Mouse (Mus musculus): Measurements from ENCODE around the gene Angptl6. TPM values are rescaled to one million over a fixed set of nuclear protein-coding genes. Genes with fewer than 3 reads are reported as not detected.

Angptl6 gene
- polyA plus RNA-seq, 1 experiment from 2014 or later: 4.3 TPM

GRCm38 (mm10) chr9:20888386-20888765, 8.8 kb upstream of the Angptl6 start:
- Histone ChIP-seq H3K27me3 (ENCODE audit: control insufficient read depth, insufficient read depth, low read length) (no peaks in the 10 kb centered on the region), H3K4me1 (replicated peaks; ENCODE audit: control insufficient read depth, insufficient read depth, low read length) (0 out of 2 replicates have a peak, but pooled peaks cover 5% of the 10 kb centered on the region), H3K27ac (ENCODE audit: low read depth, low read length) (no peak overlapping the region), H3K4me3 (ENCODE audit: low read depth, low read length) (peak overlapping the region; percentile 90), H3K4me2 (ENCODE audit: low read depth, low read length, severe bottlenecking) (peak overlapping the region; percentile 68), H3K36me3 (ENCODE audit: control insufficient read depth, insufficient read depth, low read length) (peaks cover 17% of the 10 kb centered on the region), H3K9ac (ENCODE audit: low read length) (peak overlapping the region; percentile 91), H3K9me3 (ENCODE audit: control insufficient read depth, low read length) (no peaks in the 10 kb centered on the region)
- DNase-seq (ENCODE audit: low spot score): no peak
- peak; percentile 52 for ATAC-seq (replicated peaks; ENCODE audit: low FRiP score)
- under 1% methylated on average over 27 of the region's 30 CpGs for WGBS

- DNase-seq (ENCODE audit: low spot score) (peak; percentile 95), ATAC-seq (replicated peaks; ENCODE audit: low FRiP score) (peak; percentile 97)
- H3K27me3 ChIP-seq (ENCODE audit: control insufficient read depth, insufficient read depth, low read length): no peaks in the 10 kb centered on the region
- 0 out of 2 replicates have a peak, but pooled peaks cover 5% of the 10 kb centered on the region for H3K4me1 ChIP-seq (replicated peaks; ENCODE audit: control insufficient read depth, insufficient read depth, low read length)
- H3K27ac ChIP-seq (ENCODE audit: low read depth, low read length): peak within 1 kb of the TSS; percentile 89
- peak within 1 kb of the TSS; percentile 91 for H3K9ac ChIP-seq (ENCODE audit: low read length)
- peak within 1 kb of the TSS; percentile 90 for H3K4me3 ChIP-seq (ENCODE audit: low read depth, low read length)
- WGBS: under 1% methylated on average over 41 of the region's 43 CpGs
- peaks cover 17% of the 10 kb centered on the region for H3K36me3 ChIP-seq (ENCODE audit: control insufficient read depth, insufficient read depth, low read length)
- H3K4me2 ChIP-seq (ENCODE audit: low read depth, low read length, severe bottlenecking): peak within 1 kb of the TSS; percentile 68
- H3K9me3 ChIP-seq (ENCODE audit: control insufficient read depth, low read length): no peaks in the 10 kb centered on the region
These were observed 8.3 kb upstream of the Angptl6 start, which contains the start of gene Ppan for GRCm38 (mm10) chr9:20887704-20888385. Ppan (plus strand) TSS chr9:20888175.

- H3K27ac ChIP-seq (ENCODE audit: low read depth, low read length): no peak overlapping the region
These were observed 7.7 kb upstream of the Angptl6 start for GRCm38 (mm10) chr9:20887191-20887590.

GRCm38 (mm10) chr9:20886563-20886962, 7.0 kb upstream of the Angptl6 start:
- 0 out of 2 replicates have a peak, but pooled peaks cover 5% of the 10 kb centered on the region for H3K4me1 ChIP-seq (replicated peaks; ENCODE audit: control insufficient read depth, insufficient read depth, low read length)
- ATAC-seq (replicated peaks; ENCODE audit: low FRiP score) (no peak), DNase-seq (ENCODE audit: low spot score) (no peak)
- H3K27ac ChIP-seq (ENCODE audit: low read depth, low read length): no peak overlapping the region
- no peak overlapping the region for H3K4me3 ChIP-seq (ENCODE audit: low read depth, low read length)
- H3K27me3 ChIP-seq (ENCODE audit: control insufficient read depth, insufficient read depth, low read length): no peaks in the 10 kb centered on the region
- peaks cover 16% of the 10 kb centered on the region for H3K36me3 ChIP-seq (ENCODE audit: control insufficient read depth, insufficient read depth, low read length)
- no peak overlapping the region for H3K4me2 ChIP-seq (ENCODE audit: low read depth, low read length, severe bottlenecking)
- no peak overlapping the region for H3K9ac ChIP-seq (ENCODE audit: low read length)
- H3K9me3 ChIP-seq (ENCODE audit: control insufficient read depth, low read length): no peaks in the 10 kb centered on the region
- WGBS: 98% methylated on average over 2 of the region's 2 CpGs

More at GRCm38 (mm10) chr9:20887191-20887590, 7.7 kb upstream of the Angptl6 start:
- Histone ChIP-seq H3K4me2 (ENCODE audit: low read depth, low read length, severe bottlenecking) (peak overlapping the region; percentile 68; the same call in 1 of the 2 replicates), H3K4me1 (replicated peaks; ENCODE audit: control insufficient read depth, insufficient read depth, low read length) (0 out of 2 replicates have a peak, but pooled peaks cover 5% of the 10 kb centered on the region), H3K9me3 (ENCODE audit: control insufficient read depth, low read length) (no peaks in the 10 kb centered on the region), H3K27me3 (ENCODE audit: control insufficient read depth, insufficient read depth, low read length) (no peaks in the 10 kb centered on the region), H3K4me3 (ENCODE audit: low read depth, low read length) (no peak overlapping the region), H3K9ac (ENCODE audit: low read length) (no peak overlapping the region), H3K36me3 (ENCODE audit: control insufficient read depth, insufficient read depth, low read length) (peaks cover 17% of the 10 kb centered on the region)
- ATAC-seq (replicated peaks; ENCODE audit: low FRiP score): no peak
- 89% methylated on average over 6 of the region's 6 CpGs for WGBS
- no peak for DNase-seq (ENCODE audit: low spot score)

GRCm38 (mm10) chr9:20878710-20879065, 839 bp downstream of the Angptl6 start:
- Histone ChIP-seq H3K4me1 (replicated peaks; ENCODE audit: control insufficient read depth, insufficient read depth, low read length) (peaks cover 4% of the 10 kb centered on the region; the same call in 1 of the 2 replicates), H3K27ac (ENCODE audit: low read depth, low read length) (peak overlapping the region; percentile 83), H3K36me3 (ENCODE audit: control insufficient read depth, insufficient read depth, low read length) (no peaks in the 10 kb centered on the region), H3K9ac (ENCODE audit: low read length) (peak overlapping the region; percentile 72), H3K4me3 (ENCODE audit: low read depth, low read length) (peak overlapping the region; percentile 37), H3K27me3 (ENCODE audit: control insufficient read depth, insufficient read depth, low read length) (no peaks in the 10 kb centered on the region), H3K4me2 (ENCODE audit: low read depth, low read length, severe bottlenecking) (peak overlapping the region; percentile 71), H3K9me3 (ENCODE audit: control insufficient read depth, low read length) (no peaks in the 10 kb centered on the region)
- peak; percentile 4 for ATAC-seq (replicated peaks; ENCODE audit: low FRiP score)
- DNase-seq (ENCODE audit: low spot score): no peak
- WGBS: 24% methylated on average over 10 of the region's 10 CpGs

- Histone ChIP-seq H3K9ac (ENCODE audit: low read length) (peak overlapping the region; percentile 72), H3K36me3 (ENCODE audit: control insufficient read depth, insufficient read depth, low read length) (no peaks in the 10 kb centered on the region), H3K9me3 (ENCODE audit: control insufficient read depth, low read length) (no peaks in the 10 kb centered on the region), H3K27me3 (ENCODE audit: control insufficient read depth, insufficient read depth, low read length) (no peaks in the 10 kb centered on the region), H3K27ac (ENCODE audit: low read depth, low read length) (peak overlapping the region; percentile 83), H3K4me1 (replicated peaks; ENCODE audit: control insufficient read depth, insufficient read depth, low read length) (peaks cover 4% of the 10 kb centered on the region; the same call in 1 of the 2 replicates), H3K4me2 (ENCODE audit: low read depth, low read length, severe bottlenecking) (peak overlapping the region; percentile 71), H3K4me3 (ENCODE audit: low read depth, low read length) (peak overlapping the region; percentile 37)
- under 1% methylated on average over 69 of the region's 69 CpGs for WGBS
- ATAC-seq (replicated peaks; ENCODE audit: low FRiP score): peak; percentile 95
- peak; percentile 100 for DNase-seq (ENCODE audit: low spot score)
These were observed 1.4 kb downstream of the Angptl6 start for GRCm38 (mm10) chr9:20878041-20878709.

- Histone ChIP-seq H3K4me2 (ENCODE audit: low read depth, low read length, severe bottlenecking) (peak overlapping the region; percentile 71; the same call in 1 of the 2 replicates), H3K27ac (ENCODE audit: low read depth, low read length) (no peak overlapping the region), H3K36me3 (ENCODE audit: control insufficient read depth, insufficient read depth, low read length) (no peaks in the 10 kb centered on the region), H3K9me3 (ENCODE audit: control insufficient read depth, low read length) (no peaks in the 10 kb centered on the region), H3K4me1 (replicated peaks; ENCODE audit: control insufficient read depth, insufficient read depth, low read length) (peaks cover 4% of the 10 kb centered on the region; the same call in 1 of the 2 replicates), H3K4me3 (ENCODE audit: low read depth, low read length) (peak overlapping the region; percentile 37), H3K27me3 (ENCODE audit: control insufficient read depth, insufficient read depth, low read length) (no peaks in the 10 kb centered on the region), H3K9ac (ENCODE audit: low read length) (peak overlapping the region; percentile 39)
- no peak for ATAC-seq (replicated peaks; ENCODE audit: low FRiP score)
- WGBS: 35% methylated on average over 14 of the region's 14 CpGs
- DNase-seq (ENCODE audit: low spot score): no peak
These were observed 2.1 kb downstream of the Angptl6 start for GRCm38 (mm10) chr9:20877118-20878040.
